Mouse (Mus musculus) heart, adult 2 months (tissue): Measurements from ENCODE around the gene Pvr.

Experiments used
- EP300 ChIP-seq: fragments of 200-500 bp; IDR thresholded peaks from 2 replicates; pipeline ENCODE4 v1.6.1; 2011; ENCODE audit warnings: low read depth, low read length, control low read depth; ENCODE audit not compliant: insufficient read depth
- POLR2A ChIP-seq: fragments of 200-500 bp; IDR thresholded peaks from 2 replicates; pipeline ENCODE4 v1.6.1; 2011; ENCODE audit warnings: mild to moderate bottlenecking, low read depth, low read length, control low read depth; ENCODE audit not compliant: insufficient read depth

GRCm38 (mm10) chr7:19935961-19936360, 15.0 kb upstream of the Pvr start:
- TF ChIP-seq EP300 (no peak), POLR2A (no peak)
